Mouse (Mus musculus) MEL (cell line): Measurements from ENCODE around the gene Rnf130.

Experiments
- CTCF ChIP-seq, 3 experiments: IDR thresholded peaks in 2 of 3; conservative IDR thresholded peaks in 1 of 3; 2 replicates each; pipeline ENCODE4 v1.5.1; 2011 to 2012; ENCODE audit warnings: low read length in 3 of 3, low read depth in 2 of 3, mild to moderate bottlenecking in 2 of 3, improper control_type of control experiment in 1 of 3, inconsistent platforms in 1 of 3, mixed read lengths in 1 of 3, moderate library complexity in 1 of 3; ENCODE audit not compliant: control insufficient read depth in 1 of 3, insufficient read depth in 1 of 3, poor library complexity in 1 of 3, severe bottlenecking in 1 of 3
- GATA1 ChIP-seq: IDR thresholded peaks from 2 replicates; pipeline ENCODE4 v1.6.1; 2011; ENCODE audit warnings: low read depth, low read length, improper control_type of control experiment
- MAFK ChIP-seq: IDR thresholded peaks from 2 replicates; pipeline ENCODE4 v1.6.1; 2011; ENCODE audit warnings: low read depth, mild to moderate bottlenecking, low read length, improper control_type of control experiment, borderline replicate concordance
- MAX ChIP-seq: IDR thresholded peaks from 2 replicates; pipeline ENCODE4 v1.6.1; 2011; ENCODE audit warnings: low read length, improper control_type of control experiment
- POLR2A ChIP-seq, 2 experiments: IDR thresholded peaks; 2 replicates each; pipeline ENCODE4 v1.6.1; 2011 to 2012; ENCODE audit warnings: low read length in 2 of 2, mild to moderate bottlenecking in 2 of 2, control low read depth in 1 of 2, improper control_type of control experiment in 1 of 2, low read depth in 1 of 2, moderate library complexity in 1 of 2; ENCODE audit not compliant: control insufficient read depth in 1 of 2, insufficient read depth in 1 of 2, poor library complexity in 1 of 2
- SMC3 ChIP-seq: IDR thresholded peaks from 2 replicates; pipeline ENCODE4 v1.6.1; 2011; ENCODE audit warnings: low read depth, low read length, improper control_type of control experiment
- TCF12 ChIP-seq: IDR thresholded peaks from 2 replicates; pipeline ENCODE4 v1.6.1; 2014; ENCODE audit warnings: low read depth, mild to moderate bottlenecking, inconsistent platforms, low read length, improper control_type of control experiment, moderate library complexity
- ZNF384 ChIP-seq: IDR thresholded peaks from 2 replicates; pipeline ENCODE4 v1.6.1; 2012; ENCODE audit warnings: low read depth, mild to moderate bottlenecking, inconsistent platforms, low read length, improper control_type of control experiment

GRCm38 (mm10) chr11:50013016-50013415 is 12.1 kb upstream of the Rnf130 start:
- TF ChIP-seq MAFK (no peak), TCF12 (no peak), CTCF (IDR thresholded peaks at IDR 0.05 in 2 of 3, conservative IDR thresholded peaks at IDR 0.05 in 1 of 3; ENCODE audit: control insufficient read depth in 1 of 3, insufficient read depth in 1 of 3, low read depth in 2 of 3, low read length in 3 of 3, poor library complexity in 1 of 3, severe bottlenecking in 1 of 3) (no peak), SMC3 (no peak), MAX (no peak), POLR2A (IDR thresholded peaks at IDR 0.05; ENCODE audit: control insufficient read depth in 1 of 2, insufficient read depth in 1 of 2, low read depth in 1 of 2, low read length in 2 of 2, poor library complexity in 1 of 2) (no peak), ZNF384 (no peak), GATA1 (no peak)
